ENCODE assay signal across 18 mouse cellular contexts in genomic region chr15:9472618-9473017, GRCm38 (mm10). TPM values are rescaled to one million over a fixed set of nuclear protein-coding genes. Genes with fewer than 3 reads are reported as not detected.
A peak's percentile ranks its signal among the peaks of the same experiment; 100 is the strongest.
DNase-seq lines count a peak whose midpoint lies in the region; ATAC-seq and TF ChIP-seq lines count a peak whose summit lies in the region.
"Had no signal": no experiment of that assay in that cellular context is flagged by ENCODE, and none has a peak within 500 bp of the region (broad histone marks: within the 10 kb centered on the region; RNA-seq: fewer than 3 reads in every experiment).

No protein-coding gene starts in this region.

- TF ChIP-seq POLR2A in MEL (IDR thresholded peaks at IDR 0.05; ENCODE audit: control insufficient read depth in 1 of 2, insufficient read depth in 1 of 2, low read depth in 1 of 2, low read length in 2 of 2, poor library complexity in 1 of 2): no peak

- peak; percentile 45 to 71; a peak in 3 of 4 replicates for TF ChIP-seq EP300 in MEL (IDR thresholded peaks at IDR 0.05; ENCODE audit: low read depth in 1 of 2, low read length in 2 of 2)

- ATAC-seq in inflammation-experienced regulatory T-cells, adult 6 months: peak; percentile 30
- peak; percentile 98 for ATAC-seq in liver, embryonic 16.5 days (ENCODE audit: low read depth)

- H3K27me3 ChIP-seq in MEL (ENCODE audit: control insufficient read depth in 1 of 2, insufficient read depth in 2 of 2, low read length in 2 of 2): peaks cover 0 to 4% of the 10 kb centered on the region in 2 experiments; a peak in 2 of 4 replicates
- no peaks in the 10 kb centered on the region for H3K27me3 ChIP-seq in liver, embryonic 16.5 days (ENCODE audit: control insufficient read depth, insufficient read depth, low read depth, low read length)
- H3K27me3 ChIP-seq: forebrain, embryonic 12.5 days had no signal

- intact Hi-C loops in left cerebral cortex, postnatal 14 days (cut with DNase I): no loop called here
- intact Hi-C loops in left cerebral cortex, postnatal 10 days (cut with DNase I): no loop called here

- no peaks in the 10 kb centered on the region for H3K79me2 ChIP-seq in MEL (ENCODE audit: control insufficient read depth, insufficient read depth, low read length, poor library complexity)

- 18% methylated on average over 3 of the region's 3 CpGs for WGBS in liver, embryonic 16.5 days (ENCODE audit: insufficient replicate concordance)

- no peaks in the 10 kb centered on the region; a peak in 2 of 4 replicates for H3K36me3 ChIP-seq in MEL (ENCODE audit: control insufficient read depth in 1 of 2, insufficient read depth in 2 of 2, low read length in 2 of 2)
- no peaks in the 10 kb centered on the region for H3K36me3 ChIP-seq in liver, embryonic 16.5 days (ENCODE audit: control insufficient read depth, insufficient read depth)
- H3K36me3 ChIP-seq: forebrain, embryonic 12.5 days; G1E had no signal

- no peak overlapping the region for H3K9ac ChIP-seq in MEL (ENCODE audit: control insufficient read depth, low read depth, low read length, poor library complexity, severe bottlenecking)
- 0 out of 2 replicates have a peak overlapping the region, but pooled peaks have one; percentile 34 for H3K9ac ChIP-seq in liver, embryonic 16.5 days (ENCODE audit: low read depth, low read length)
- H3K9ac ChIP-seq: forebrain, embryonic 12.5 days had no signal

- no peaks in the 10 kb centered on the region for H3K4me1 ChIP-seq in MEL (ENCODE audit: control insufficient read depth in 1 of 2, insufficient read depth in 2 of 2, low read length in 2 of 2)
- peaks cover 24% of the 10 kb centered on the region for H3K4me1 ChIP-seq in liver, embryonic 16.5 days (ENCODE audit: control insufficient read depth, low read depth, low read length)
- H3K4me1 ChIP-seq: forebrain, embryonic 12.5 days had no signal

- TF ChIP-seq CTCF in MEL (IDR thresholded peaks at IDR 0.05 in 2 of 3, conservative IDR thresholded peaks at IDR 0.05 in 1 of 3; ENCODE audit: control insufficient read depth in 1 of 3, insufficient read depth in 1 of 3, low read depth in 2 of 3, low read length in 3 of 3, poor library complexity in 1 of 3, severe bottlenecking in 1 of 3): no peak

- H3K4me3 ChIP-seq in MEL (ENCODE audit: control insufficient read depth in 1 of 2, insufficient read depth in 1 of 2, low read depth in 2 of 2, low read length in 2 of 2): no peak overlapping the region
- 0 out of 2 replicates have a peak overlapping the region, but pooled peaks have one; percentile 17 for H3K4me3 ChIP-seq in liver, embryonic 16.5 days (ENCODE audit: low read depth, low read length)
- H3K4me3 ChIP-seq: forebrain, embryonic 12.5 days had no signal

- DNase-seq in MEL (ENCODE audit: low read depth, low spot score): peak; percentile 20
- peak; percentile 79 for DNase-seq in c-Kit-negative CD71-positive TER-119-positive erythroid progenitor cells, embryonic 14.5 days (ENCODE audit: low read depth, low spot score)
- DNase-seq in right cerebral cortex, postnatal 4 days: no peak
- no peak for DNase-seq in left cerebral cortex, postnatal 14 days (ENCODE audit: low spot score in 2 of 2)
- no peak for DNase-seq in left cerebral cortex, postnatal 10 days (ENCODE audit: extremely low spot score in 1 of 2, low spot score in 2 of 2)
- DNase-seq: cerebellum, adult 8-10 months; gastrocnemius, postnatal 25 days; heart, postnatal 4 days; kidney, postnatal 10 days; layer of hippocampus, adult 9-11 months; lung, postnatal 10 days; right cerebral cortex, adult 18-20 months had no signal

- peak overlapping the region; percentile 57 for H3K4me2 ChIP-seq in liver, embryonic 16.5 days (ENCODE audit: low read depth, low read length)
- H3K4me2 ChIP-seq: forebrain, embryonic 12.5 days had no signal

- no peak for TF ChIP-seq RAD21 in MEL (IDR thresholded peaks at IDR 0.05; ENCODE audit: low read depth, low read length)

- no peak overlapping the region for H3K27ac ChIP-seq in MEL (ENCODE audit: control insufficient read depth, low read depth, low read length)
- peak overlapping the region; percentile 94 for H3K27ac ChIP-seq in liver, embryonic 16.5 days (ENCODE audit: low read length)
- H3K27ac ChIP-seq: forebrain, embryonic 12.5 days had no signal

- no peaks in the 10 kb centered on the region for H3K9me3 ChIP-seq in MEL (replicated peaks; ENCODE audit: insufficient read depth, low read length)
- no peaks in the 10 kb centered on the region for H3K9me3 ChIP-seq in liver, embryonic 16.5 days (replicated peaks; ENCODE audit: control insufficient read depth, low read length)
- H3K9me3 ChIP-seq: forebrain, embryonic 12.5 days; G1E had no signal

TF ChIP-seq in MEL, 35 proteins besides CTCF, POLR2A, EP300 and RAD21:
- TF ChIP-seq TCF12 (IDR thresholded peaks at IDR 0.05; ENCODE audit: low read depth, low read length): peak; percentile 65; the same call in 1 of the 2 replicates
- peak; percentile 56 for TF ChIP-seq GATA1 (IDR thresholded peaks at IDR 0.05; ENCODE audit: low read depth, low read length)
- no peak for TF ChIP-seq ETS1 (IDR thresholded peaks at IDR 0.05; ENCODE audit: low read depth, low read length)

RNA-seq across cellular contexts. Expression of gene Capsl, which starts 36.8 kb away (rescaled TPM):
- not detected in 2 replicates for total RNA-seq in MEL (2012; rRNA removed)
- polyA plus RNA-seq in MEL (2012; ENCODE audit: insufficient read depth in 1 of 2, insufficient read length in 2 of 2, low read depth in 1 of 2, low replicate concordance in 2 of 2, missing spikeins in 1 of 2): not detected
- 1 to 10 TPM; 5.1 to 8.5 (median 5.2) TPM for polyA plus RNA-seq in inflammation-experienced regulatory T-cells, adult 6 months (2017; shearing (Covaris generic))
- 0.68 and 1.0 TPM in 2 replicates for polyA plus RNA-seq in liver, embryonic 16.5 days (2015; fragmentation: Nextera tagmentation; extraction: Ambion mirVana)
- total RNA-seq in left cerebral cortex, postnatal 14 days (2021): 1 to 10 TPM; 1.1 to 4.6 TPM
- 1 to 10 TPM; 2.5 to 2.7 TPM for total RNA-seq in left cerebral cortex, postnatal 10 days (2021)
- total RNA-seq: adrenal gland, adult 18-20 months; G1E; gastrocnemius, postnatal 25 days; heart, postnatal 4 days had no signal
- polyA plus RNA-seq: G1E had no signal

RNA-seq across cellular contexts. Expression of gene Il7r, which starts 57.4 kb away (rescaled TPM):
- not detected in 2 replicates for total RNA-seq in MEL (2012; rRNA removed)
- not detected for polyA plus RNA-seq in MEL (2012; ENCODE audit: insufficient read depth in 1 of 2, insufficient read length in 2 of 2, low read depth in 1 of 2, low replicate concordance in 2 of 2, missing spikeins in 1 of 2)
- 100 to 1,000 TPM in 2 of 3 experiments, 10 to 100 TPM in 1; 91.9 to 193 (median 146) TPM for polyA plus RNA-seq in inflammation-experienced regulatory T-cells, adult 6 months (2017; shearing (Covaris generic))
- 1.1 and 1.4 TPM in 2 replicates for polyA plus RNA-seq in liver, embryonic 16.5 days (2015; fragmentation: Nextera tagmentation; extraction: Ambion mirVana)
- under 1 TPM; 0.42 to 0.46 TPM for total RNA-seq in left cerebral cortex, postnatal 14 days (2021)
- total RNA-seq in left cerebral cortex, postnatal 10 days (2021): under 1 TPM; 0.26 to 0.28 TPM
- polyA plus RNA-seq: forebrain, embryonic 12.5 days; G1E; midbrain, postnatal 0 days had no signal

Comparison
In these comparisons a context has a peak if more than half of its experiments do, and no peak if none do; other contexts are left out.
1. DNase-seq: peak in MEL (single experiment) and c-Kit-negative CD71-positive TER-119-positive erythroid progenitor cells, embryonic 14.5 days (single experiment); none in right cerebral cortex, postnatal 4 days (single experiment), left cerebral cortex, postnatal 14 days (0 of 2) and left cerebral cortex, postnatal 10 days (0 of 2).